Mouse (Mus musculus): ENCODE results near the gene Swsap1.
A peak's percentile ranks its signal among the peaks of the same experiment; 100 is the strongest.

Swsap1 gene

DNA sequence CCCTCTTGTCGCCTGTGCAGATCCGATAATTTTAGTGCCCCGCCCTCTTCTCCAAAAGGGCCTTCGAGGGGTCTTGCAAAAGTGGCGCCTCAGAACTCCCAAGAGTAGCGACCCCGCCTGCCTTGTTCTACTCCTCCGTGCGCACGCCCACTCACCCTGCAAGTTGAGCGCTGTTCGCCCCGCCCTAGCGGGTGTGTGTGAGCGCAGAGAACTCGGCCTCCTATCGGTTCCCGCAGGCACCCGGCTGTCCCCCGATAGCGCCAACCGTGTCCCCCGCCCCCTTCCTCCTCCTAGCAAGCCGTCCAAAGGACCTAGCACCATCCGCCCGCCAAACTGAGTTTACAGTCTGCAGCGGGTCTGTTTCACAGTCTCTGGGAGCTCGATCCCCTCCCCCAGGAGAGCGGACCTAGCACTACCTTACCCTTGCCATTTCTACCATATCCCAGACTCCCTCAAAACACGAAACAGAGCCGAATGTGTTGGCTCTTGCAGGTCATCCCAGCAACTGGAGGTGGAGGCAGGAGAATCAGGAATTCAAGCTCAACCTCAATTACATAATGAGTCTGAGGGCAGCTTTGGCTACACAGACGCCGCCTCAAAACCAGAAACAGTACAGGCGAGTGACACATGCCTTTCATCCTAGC, 7.0 kb downstream of the Swsap1 start:
- ATAC-seq (ENCODE audit: low TSS enrichment), result peak; percentile 72

DNA sequence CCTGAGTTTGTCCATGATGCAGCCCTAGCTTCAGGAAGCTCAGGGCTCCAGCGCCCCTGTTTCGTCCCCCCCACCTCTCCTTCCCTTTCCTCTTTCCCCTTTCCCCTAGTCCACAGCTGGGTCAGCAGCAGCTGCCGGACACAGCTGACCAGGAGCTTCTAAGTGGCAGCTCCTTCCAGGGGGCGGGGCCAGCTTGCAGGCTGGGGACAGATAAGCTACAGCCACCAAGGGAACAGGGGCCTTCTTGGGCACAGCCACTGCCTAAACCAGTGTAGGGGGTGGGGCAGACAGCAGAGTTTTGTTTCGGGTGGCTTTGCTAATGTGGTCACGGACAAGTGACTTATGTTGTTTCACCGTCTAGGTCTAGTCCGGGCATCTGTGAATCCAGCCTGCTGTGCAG, 7.9 kb downstream of the Swsap1 start, which contains the start of gene Epor:
Gene Epor (minus strand): TSS at position 90 of the 400 bp plus-strand sequence.
- no peak for ATAC-seq (ENCODE audit: low TSS enrichment)

DNA sequence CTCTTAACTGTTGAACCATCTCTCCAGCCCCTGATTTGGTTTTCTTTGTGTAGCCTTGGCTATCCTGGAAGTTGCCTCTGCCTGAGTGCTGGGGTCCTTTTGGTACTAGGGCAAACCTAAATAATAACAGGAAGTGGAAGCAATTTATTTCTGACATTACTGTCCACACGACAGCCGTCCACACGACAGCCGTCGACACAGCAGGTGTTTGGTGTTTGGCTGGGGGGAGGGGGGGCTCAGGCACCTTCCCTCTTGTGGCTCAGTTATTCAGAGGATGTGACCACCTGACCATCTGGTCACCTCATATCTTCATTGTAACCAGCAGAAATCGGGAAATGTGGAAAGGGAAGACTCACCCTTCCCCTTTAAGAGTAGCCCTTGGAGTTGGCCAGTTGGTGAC, 13.3 kb downstream of the Swsap1 start:
- no peak for ATAC-seq (ENCODE audit: low TSS enrichment)

DNA sequence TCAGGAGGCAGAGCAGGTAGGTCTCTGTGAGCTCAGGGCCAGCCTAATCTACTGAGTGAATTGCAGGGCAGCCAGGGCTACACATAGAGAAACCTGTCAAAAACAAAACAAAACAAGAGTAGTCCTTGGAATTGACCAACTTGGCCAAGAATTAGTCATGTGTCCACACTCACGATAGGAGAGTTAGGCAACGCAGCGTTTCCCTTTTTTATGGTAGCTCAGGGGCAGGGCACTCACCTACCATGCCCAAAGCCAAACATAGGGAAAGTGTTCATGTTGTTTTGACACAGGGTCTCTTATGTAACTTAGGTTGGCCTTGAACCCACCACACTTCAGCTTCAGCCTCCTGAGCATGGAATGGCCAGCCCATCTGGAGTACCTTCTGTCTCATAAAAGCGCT, 13.7 kb downstream of the Swsap1 start:
- no peak for ATAC-seq (ENCODE audit: low TSS enrichment)

DNA sequence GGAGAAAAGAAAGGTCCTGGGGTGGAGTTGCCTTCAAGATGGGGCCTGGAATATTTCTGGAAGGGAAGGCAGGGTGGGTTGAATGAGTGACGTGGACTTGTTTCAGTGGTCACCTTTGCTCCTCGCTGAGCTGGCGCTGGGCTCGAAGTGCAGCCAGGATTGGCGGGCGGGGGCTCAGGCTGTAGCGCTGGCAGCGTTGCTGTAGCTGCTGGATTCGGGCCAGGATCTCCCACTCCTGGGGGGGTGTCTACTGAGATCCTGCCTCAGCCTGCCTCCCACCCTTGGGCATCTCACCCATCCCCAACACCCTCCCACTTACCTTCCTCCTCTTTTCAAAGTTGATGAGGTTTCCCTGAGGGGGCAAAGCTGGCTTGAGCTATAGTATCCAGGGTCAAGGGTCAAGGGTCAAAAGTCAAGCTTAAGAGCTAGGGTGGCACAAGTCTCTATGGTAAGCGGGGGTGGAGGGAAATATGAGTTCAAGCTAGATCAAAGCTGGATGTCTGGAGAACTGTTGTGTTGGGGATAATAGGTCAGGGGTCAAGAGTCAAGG, 21.1 kb downstream of the Swsap1 start:
- no peak for ATAC-seq (ENCODE audit: low TSS enrichment)

DNA sequence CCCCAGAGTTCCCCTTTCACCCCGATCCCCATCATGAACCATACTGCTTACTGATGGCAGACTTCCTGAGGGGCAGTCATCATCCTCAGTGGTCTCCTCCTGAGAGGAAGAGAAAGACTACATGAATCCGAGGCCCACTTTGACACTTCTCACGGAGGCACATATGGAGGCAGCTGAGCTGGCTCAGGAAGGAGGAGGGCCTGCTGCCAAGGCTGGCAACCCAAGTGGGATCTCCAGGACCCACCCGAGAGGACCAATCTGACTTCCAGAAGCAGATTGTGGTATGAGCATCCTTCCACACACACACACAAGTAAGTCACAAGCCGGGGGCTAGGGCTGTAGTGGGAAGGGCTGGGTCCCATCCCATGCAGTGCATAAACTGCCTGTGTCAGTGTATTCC, 21.8 kb downstream of the Swsap1 start:
- no peak for ATAC-seq (ENCODE audit: low TSS enrichment)

DNA sequence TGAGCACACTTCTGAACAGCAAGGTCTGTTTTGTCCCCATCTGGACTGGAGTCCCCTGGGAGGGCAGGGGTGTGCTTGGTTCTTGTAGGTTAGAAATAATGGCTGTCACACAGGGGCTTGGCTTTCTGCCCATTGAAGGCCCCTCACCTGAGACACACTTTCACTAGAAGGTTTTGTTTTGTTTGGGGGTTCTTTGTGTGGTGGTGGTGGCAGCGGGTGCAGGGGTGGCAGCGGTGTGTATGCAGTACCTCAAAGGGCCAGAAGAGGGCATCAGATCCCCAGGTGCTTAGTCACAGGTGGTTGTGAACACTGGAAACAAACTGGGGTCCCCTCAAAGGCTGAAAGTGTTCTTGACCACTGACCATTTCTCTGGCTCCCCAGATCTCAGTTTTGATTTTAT, 22.4 kb downstream of the Swsap1 start:
- ATAC-seq (ENCODE audit: low TSS enrichment), result no peak

DNA sequence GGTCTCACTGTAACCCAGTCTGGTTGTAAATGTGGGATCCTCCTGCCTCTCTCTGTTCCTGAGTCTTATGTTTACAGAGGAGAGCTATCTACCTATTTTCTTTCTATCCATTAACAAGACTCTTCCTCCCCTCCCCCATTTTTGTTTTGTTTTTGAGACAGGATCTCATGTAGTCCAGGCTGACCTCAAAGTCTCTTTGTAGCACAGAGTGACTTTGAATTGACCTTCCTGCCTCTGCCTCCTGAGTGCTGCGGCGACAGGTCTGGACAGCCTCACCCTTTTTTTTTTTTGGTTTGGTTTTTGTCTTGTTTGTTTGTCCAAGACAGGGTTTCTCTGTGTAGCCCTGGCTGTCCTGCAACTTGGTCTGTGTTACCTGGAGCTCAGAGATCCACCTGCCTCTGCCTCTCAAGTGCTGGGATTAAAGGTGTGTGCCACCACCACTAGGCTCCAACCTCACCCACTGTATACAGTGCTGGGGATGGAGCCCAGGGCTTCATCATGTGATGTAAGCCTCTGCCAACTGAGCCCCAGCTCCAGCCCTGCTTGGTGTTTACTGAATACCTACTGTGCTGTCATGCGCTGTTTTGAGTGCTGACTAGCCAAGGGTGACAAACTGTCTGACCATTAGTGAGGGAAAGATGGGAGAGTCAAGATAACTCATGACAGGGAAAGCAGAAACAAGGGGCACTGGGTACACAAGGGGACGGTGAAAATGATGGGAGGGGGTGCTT, 23.0 kb downstream of the Swsap1 start:
- no peak for ATAC-seq (ENCODE audit: low TSS enrichment)

DNA sequence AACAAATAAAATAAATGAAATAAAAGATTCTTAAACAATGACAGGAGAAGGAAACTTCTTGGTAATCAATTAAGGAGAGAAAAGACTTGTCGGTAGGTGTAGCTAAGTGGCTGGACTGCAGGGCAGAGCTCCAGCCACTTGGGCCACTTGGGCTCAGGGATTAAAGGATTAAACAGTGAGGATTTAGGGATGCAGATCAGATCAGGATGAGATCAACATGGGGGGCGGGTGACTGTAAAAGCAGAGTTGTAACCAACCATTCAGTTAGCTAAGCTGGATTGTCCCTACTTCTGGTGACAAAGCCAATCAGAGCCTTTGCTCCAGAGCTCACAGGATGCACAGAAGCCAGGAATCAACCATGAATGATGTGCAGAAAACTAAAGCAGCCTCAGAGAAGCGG, 28.4 kb downstream of the Swsap1 start:
- no peak for ATAC-seq (ENCODE audit: low TSS enrichment)

DNA sequence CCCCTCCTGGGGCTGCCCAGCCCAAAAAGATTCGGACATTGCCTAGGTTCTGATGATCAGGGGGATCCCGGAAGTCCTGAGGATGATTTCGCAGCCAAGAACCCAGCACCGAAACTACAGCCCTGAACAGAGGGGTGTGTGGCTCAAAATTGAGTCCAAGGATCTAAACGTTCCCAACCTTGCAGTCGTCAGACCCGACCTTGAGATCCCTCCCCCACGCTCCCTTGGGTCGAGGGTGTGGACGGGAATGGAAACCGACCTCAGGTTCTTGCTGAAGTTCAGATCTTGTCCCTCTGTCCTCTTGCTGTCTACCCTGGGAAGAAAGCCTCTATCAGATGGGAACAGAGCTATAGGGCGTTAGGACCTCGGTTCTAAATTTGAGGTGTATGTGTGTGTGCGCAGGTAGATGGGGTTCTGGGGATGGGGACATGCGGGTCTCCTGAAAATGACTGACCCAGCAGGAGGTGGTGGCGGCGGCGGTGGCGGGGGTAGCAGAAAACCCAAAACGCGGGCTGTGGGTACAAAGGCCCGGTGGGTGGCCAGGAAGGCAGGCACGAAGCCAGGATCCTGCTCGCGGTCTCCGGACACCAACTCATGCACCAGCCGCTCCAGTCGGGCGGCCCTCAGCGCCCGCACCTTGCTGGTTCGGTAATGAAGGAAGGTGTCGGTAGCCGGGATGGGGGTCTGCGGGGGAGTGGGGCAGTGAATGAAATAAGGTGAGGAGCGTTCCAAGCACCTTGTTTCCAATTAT, 32.2 kb downstream of the Swsap1 start:
- ATAC-seq (ENCODE audit: low TSS enrichment), result no peak

DNA sequence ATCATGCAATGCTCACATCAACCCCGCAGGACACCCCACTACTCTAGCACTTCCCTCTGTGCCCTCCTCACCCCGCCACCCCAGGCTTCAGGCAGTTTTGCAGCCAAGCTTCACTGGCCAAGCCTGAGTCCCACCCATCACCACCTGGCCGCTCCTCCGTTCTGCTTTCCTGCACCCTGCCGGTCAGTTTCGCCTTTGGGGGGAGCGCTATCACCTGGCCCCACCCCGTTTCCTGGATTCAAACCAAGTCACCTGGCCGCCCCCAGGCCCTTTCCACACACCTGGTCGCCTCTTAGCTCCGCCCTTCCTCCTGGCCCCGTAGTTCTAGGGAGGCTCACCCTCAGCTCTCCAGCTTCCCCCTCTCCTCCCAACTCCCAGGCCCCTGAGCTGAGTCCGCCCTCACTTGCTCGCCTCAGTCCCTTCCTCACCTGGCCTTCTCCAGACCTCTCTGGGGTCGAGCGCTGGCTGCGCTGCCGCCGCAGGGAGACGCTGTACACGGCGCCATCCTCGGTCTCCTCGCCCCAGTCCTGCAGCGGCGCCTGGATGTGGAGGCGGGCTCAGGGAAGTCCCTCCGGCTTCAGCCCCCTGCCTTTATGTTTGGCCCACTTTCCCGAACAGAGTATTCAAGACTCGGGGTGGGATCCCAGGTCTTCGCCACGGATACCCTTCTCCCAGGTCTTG, 33.0 kb downstream of the Swsap1 start:
- ATAC-seq (ENCODE audit: low TSS enrichment), result peak; percentile 73

DNA sequence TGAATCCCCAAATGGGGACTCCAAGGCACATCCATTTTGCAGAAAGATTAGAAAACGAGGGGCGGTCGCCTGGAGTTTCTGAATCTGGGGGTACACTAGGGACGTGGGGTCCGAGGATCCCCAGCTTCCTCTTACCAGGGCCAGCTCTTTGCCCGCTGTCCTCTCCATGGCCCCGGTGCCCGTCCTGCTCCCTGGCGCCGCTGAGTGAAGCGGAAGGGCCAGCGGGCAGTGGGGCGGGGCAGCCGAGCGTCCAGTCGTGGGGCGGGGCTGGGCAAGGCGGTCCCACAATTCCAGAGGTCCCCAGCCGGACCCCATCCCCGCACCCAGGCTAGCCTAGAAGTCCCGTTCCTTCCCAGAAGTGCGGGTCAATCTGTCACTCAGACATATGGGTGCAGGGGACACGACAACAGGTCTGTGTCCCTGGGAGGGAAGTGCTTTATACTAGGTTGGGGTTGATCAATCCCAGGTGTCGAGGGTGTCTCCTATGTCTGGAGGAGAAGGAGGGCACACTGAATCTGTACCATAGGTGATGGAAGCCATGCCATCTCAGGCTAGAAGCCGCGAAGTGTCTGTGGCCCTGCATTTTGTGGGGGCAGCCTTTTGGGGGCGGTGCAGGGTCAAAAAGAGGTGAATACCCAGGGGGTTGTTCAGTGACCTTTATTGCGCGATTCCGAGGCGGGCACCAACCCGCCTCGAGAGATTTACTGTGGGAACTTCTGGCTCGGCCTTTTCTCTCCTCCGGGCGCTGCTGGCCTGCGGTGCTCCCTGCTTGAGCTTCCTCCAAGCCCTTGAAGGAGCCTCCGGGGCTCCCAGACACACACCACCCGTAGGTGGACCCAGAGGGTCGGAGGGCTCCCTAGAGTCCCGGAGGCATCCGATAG, 33.9 kb downstream of the Swsap1 start, which contains the start of gene Rgl3:
Gene Rgl3 (minus strand): TSS at position 217 of the 881 bp plus-strand sequence.
- no peak for ATAC-seq (ENCODE audit: low TSS enrichment)

DNA sequence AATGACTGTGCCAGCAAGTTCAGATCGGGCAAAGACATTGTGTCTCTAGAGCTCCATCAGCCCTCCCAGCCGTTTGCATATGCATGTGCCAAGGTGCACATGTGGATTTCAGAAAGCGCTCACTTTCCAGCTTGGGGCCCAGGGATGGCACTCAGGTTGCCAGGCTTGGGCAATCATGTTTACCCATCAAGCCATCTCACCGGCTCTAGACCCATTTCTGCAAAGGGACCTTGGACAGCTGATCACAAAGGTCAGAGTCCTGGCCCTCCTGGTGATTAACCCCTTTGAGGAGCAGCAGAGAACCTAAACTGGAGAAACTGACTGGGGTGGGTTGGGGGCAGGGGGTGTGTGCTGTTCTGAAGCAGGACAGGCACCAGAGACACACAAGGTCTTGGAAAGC, 36.7 kb downstream of the Swsap1 start:
- no peak for ATAC-seq (ENCODE audit: low TSS enrichment)

DNA sequence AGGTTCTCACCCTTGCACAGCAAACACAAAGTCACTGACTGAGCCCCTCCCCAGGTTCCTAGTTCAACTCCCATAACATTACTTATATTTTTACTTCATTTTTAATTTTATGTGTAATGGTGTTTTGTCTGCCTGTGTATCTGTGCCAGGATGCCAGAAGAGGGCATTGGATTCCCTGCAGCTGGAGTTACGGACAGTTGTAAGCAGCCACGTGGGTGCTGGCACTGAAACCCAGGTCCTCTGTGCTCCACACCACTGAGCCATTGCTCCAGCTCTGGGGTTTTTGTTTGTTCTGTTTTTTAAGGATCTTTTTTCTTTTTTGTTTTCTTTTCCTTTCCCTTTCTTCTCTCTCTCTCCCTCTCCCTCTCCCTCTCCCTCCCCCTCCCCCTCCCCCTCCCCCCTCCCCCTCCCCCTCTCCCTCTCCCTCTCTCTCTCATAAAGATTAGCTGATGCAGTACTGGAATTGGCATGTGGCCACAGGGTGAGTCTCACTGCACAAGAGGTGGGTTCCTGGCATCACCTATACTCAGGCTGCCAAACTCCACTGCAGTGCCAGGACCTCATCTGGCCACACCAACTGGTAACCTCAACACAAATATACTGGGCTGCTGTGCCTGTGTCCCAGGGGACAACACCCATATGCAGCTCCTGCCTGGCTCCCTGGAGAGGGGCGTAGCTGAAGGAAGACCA, 40.8 kb downstream of the Swsap1 start:
- ATAC-seq (ENCODE audit: low TSS enrichment), result no peak

DNA sequence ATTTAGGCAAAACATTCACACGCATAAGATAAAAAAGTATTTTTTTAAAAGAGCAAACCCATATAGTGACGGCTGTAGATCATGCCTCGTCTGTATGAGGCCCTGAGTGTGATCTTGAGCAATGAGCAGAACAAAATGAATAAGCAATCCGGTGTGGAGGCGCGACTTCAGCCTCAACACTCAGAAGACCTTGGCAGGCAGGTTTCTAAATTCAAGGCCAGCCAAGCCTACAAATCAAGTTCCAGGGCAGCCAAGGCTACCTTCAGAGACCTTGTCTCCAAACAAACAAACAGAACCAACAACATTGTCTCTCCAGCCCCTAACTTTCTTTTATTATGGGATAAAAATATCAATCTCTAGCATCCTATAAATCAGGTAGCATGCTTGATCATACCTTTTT, 44.7 kb downstream of the Swsap1 start:
- ATAC-seq (ENCODE audit: low TSS enrichment), result no peak

DNA sequence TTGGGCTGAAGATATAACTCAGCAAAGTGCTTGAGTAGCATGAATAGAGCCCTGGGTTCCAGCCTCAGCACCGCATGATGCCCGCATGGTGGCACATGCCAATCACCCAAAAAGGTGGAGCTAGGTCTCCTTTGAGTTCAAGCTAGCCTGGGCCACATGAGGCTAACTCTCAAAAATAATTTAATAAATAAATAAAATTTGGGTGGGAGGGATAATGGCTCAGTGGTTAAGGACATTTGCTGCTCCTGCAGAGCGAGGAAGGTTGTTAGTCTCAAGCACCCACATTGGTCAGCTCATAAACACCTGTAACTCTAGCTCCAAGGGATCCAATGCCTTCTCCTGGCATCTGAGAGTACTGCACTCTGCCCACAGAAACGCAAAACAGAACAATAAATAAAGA, 46.1 kb downstream of the Swsap1 start:
- ATAC-seq (ENCODE audit: low TSS enrichment), result no peak

DNA sequence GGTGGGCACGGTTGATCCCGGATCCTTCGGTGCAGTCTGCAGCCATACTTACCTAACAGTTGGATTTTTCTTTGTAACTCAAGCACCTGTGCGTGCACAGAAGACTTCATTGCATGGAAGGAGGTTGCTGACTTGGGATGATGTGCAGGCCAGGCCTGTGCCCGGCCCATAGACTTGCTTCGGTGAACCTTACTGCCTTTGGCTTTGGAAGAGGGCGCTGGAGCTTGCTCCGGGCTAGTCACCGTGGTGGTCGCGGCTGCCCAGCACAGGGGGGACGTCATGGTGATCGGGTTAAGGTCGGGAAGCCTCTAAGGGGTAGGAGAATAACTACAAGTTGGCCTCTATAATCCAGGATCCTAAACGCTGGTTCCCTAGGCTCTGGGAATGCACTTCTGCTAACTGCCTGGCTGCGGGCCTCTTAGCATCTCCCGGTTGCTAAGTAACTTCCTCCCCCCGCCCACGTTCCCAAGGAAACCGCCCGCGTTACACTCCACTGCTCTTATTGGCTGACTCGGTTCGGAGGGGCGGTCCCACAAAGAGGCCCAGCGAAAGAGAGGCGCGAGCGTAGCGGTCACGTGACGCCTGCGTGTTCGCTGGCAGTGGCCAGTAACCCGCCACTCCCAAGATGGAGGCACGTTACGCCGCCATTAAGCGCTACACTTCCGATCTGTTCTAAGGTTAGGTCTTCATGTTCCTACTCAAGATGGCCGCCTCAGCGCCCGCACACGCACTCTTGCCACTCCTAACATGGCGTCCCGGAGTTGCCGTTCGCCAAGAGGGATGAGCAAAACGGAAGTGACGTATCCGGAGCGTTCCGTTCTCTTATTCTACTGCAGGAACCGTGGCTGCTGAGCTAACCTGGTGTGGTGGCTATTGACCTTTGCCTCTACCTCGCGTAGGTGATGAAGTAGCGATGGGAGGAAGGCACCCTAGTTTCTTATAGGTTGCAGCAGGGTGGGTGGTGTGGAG, 46.9 kb downstream of the Swsap1 start, which contains the start of the genes Ccdc151 and Prkcsh:
Gene Ccdc151 (minus strand): TSS at position 441 of the 969 bp plus-strand sequence.
Gene Prkcsh (plus strand): TSS at position 613 of the 969 bp plus-strand sequence.
- ATAC-seq (ENCODE audit: low TSS enrichment), result peak; percentile 93

DNA sequence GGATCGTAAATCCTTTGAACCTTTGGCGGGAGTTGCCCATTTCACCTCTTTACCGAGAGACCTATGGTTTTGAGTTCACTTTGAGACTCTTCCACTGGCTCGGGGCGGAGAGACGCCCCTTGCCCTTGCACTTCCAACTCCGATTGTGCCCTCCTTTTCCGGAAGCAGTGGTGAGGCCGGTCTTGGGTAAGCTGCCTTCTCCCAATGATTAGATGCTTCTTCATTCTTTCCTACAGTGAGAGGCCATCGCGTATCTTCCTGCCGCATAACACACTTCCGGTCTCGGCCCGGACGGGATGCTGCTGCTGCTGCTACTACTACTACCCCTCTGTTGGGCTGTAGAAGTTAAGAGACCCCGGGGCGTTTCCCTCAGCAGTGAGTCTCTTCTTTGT, 47.6 kb downstream of the Swsap1 start:
- ATAC-seq (ENCODE audit: low TSS enrichment), result peak; percentile 35

DNA sequence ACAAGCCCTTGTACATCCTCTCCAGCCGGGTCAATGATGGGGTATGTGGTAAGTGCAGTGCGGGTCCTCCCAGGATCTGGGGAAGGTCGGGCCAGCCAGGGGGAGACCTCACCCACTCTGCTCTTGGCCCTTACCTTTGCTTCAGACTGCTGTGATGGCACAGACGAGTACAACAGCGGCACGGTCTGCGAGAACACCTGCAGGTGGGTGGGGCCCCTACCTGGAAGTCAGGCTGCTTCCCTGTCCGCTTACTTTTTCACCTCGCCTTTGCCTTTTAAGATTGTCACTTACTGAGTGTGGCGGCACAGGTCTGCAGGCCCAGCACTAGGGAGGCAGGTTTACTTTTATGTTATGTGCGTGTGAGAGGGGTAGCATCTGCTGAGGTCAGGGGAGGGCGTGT, 49.0 kb downstream of the Swsap1 start:
- ATAC-seq (ENCODE audit: low TSS enrichment), result no peak
